Comparison of ENCODE assay signal across 15 mouse cellular contexts in genomic region chr16:58520457-58520856, GRCm38 (mm10). TPM values are rescaled to one million over a fixed set of nuclear protein-coding genes. Genes with fewer than 3 reads are reported as not detected.
A peak's percentile ranks its signal among the peaks of the same experiment; 100 is the strongest.
DNase-seq lines count a peak whose midpoint lies in the region; ATAC-seq and TF ChIP-seq lines count a peak whose summit lies in the region.
"Had no signal": no experiment of that assay in that cellular context is flagged by ENCODE, and none has a peak within 500 bp of the region (broad histone marks: within the 10 kb centered on the region; RNA-seq: fewer than 3 reads in every experiment).

No protein-coding gene starts in this region.

- no peak for ATAC-seq in heart, embryonic 12.5 days (ENCODE audit: insufficient number of reproducible peaks, low FRiP score)
- no peak for ATAC-seq in neural tube, embryonic 15.5 days (ENCODE audit: low FRiP score)

- 86% methylated on average over 6 of the region's 6 CpGs for WGBS in heart, embryonic 12.5 days
- 83% methylated on average over 6 of the region's 6 CpGs for WGBS in heart, adult 2 months
- 94% methylated on average over 6 of the region's 6 CpGs for WGBS in neural tube, embryonic 15.5 days
- WGBS in small intestine, adult 2 months = 77% methylated on average over 6 of the region's 6 CpGs

- no peaks in the 10 kb centered on the region for H3K27me3 ChIP-seq in heart, embryonic 12.5 days (replicated peaks)
- H3K27me3 ChIP-seq in heart, adult 2 months (ENCODE audit: control insufficient read depth, insufficient read depth, low read length) = no peaks in the 10 kb centered on the region
- peaks cover 6% of the 10 kb centered on the region; the same call in 1 of the 2 replicates for H3K27me3 ChIP-seq in neural tube, embryonic 15.5 days (replicated peaks)
- H3K27me3 ChIP-seq in small intestine, adult 2 months (ENCODE audit: control insufficient read depth, insufficient read depth, low read length) = no peaks in the 10 kb centered on the region; the same call in 1 of the 2 replicates
- H3K27me3 ChIP-seq: embryonic facial prominence, embryonic 13.5 days; limb, embryonic 13.5 days had no signal

- H3K4me2 ChIP-seq in heart, embryonic 12.5 days = peak overlapping the region; percentile 35
- H3K4me2 ChIP-seq in neural tube, embryonic 15.5 days = no peak overlapping the region

- peaks cover 2% of the 10 kb centered on the region for H3K79me2 ChIP-seq in heart, adult 2 months (replicated peaks; ENCODE audit: control insufficient read depth, insufficient read depth, low read length)

- H3K9ac ChIP-seq in heart, embryonic 12.5 days = no peak overlapping the region
- H3K9ac ChIP-seq in heart, adult 2 months (ENCODE audit: low read depth, low read length) = no peak overlapping the region
- no peak overlapping the region for H3K9ac ChIP-seq in neural tube, embryonic 15.5 days (replicated peaks)
- H3K9ac ChIP-seq: embryonic facial prominence, embryonic 13.5 days; limb, embryonic 13.5 days had no signal

- peaks cover 15% of the 10 kb centered on the region for H3K4me1 ChIP-seq in heart, embryonic 12.5 days (replicated peaks)
- H3K4me1 ChIP-seq in heart, adult 2 months (ENCODE audit: control insufficient read depth, insufficient read depth, low read length) = peaks cover 7% of the 10 kb centered on the region
- peaks cover 16% of the 10 kb centered on the region for H3K4me1 ChIP-seq in neural tube, embryonic 15.5 days
- peaks cover 3% of the 10 kb centered on the region for H3K4me1 ChIP-seq in small intestine, adult 2 months (ENCODE audit: control insufficient read depth, insufficient read depth, insufficient read length, low read length)

- TF ChIP-seq CTCF in heart, adult 2 months (IDR thresholded peaks at IDR 0.05) = no peak
- no peak for TF ChIP-seq CTCF in layer of hippocampus, adult 2 months (conservative IDR thresholded peaks at IDR 0.05)
- TF ChIP-seq CTCF in small intestine, adult 2 months (IDR thresholded peaks at IDR 0.05; ENCODE audit: extremely low read depth, insufficient read length, insufficient replicate concordance, low read depth, low read length) = no peak

- no peaks in the 10 kb centered on the region for H3K9me3 ChIP-seq in heart, embryonic 12.5 days (replicated peaks)
- H3K9me3 ChIP-seq in neural tube, embryonic 15.5 days (replicated peaks) = no peaks in the 10 kb centered on the region

- no peaks in the 10 kb centered on the region for H3K36me3 ChIP-seq in heart, embryonic 12.5 days
- H3K36me3 ChIP-seq in heart, adult 2 months (ENCODE audit: control insufficient read depth, insufficient read depth, low read length) = peaks cover 7% of the 10 kb centered on the region
- no peaks in the 10 kb centered on the region for H3K36me3 ChIP-seq in neural tube, embryonic 15.5 days
- 0 out of 2 replicates have a peak, but pooled peaks cover 2% of the 10 kb centered on the region for H3K36me3 ChIP-seq in small intestine, adult 2 months (ENCODE audit: control insufficient read depth, insufficient read depth, low read length)
- H3K36me3 ChIP-seq: embryonic facial prominence, embryonic 13.5 days; limb, embryonic 13.5 days had no signal

- no peak for TF ChIP-seq EP300 in heart, adult 2 months (IDR thresholded peaks at IDR 0.05; ENCODE audit: insufficient read depth, low read depth, low read length)

- H3K4me3 ChIP-seq in heart, embryonic 12.5 days = no peak overlapping the region
- H3K4me3 ChIP-seq in heart, adult 2 months = no peak overlapping the region
- peak overlapping the region; percentile 84; the same call in 1 of the 2 replicates for H3K4me3 ChIP-seq in layer of hippocampus, adult 2 months
- H3K4me3 ChIP-seq in neural tube, embryonic 15.5 days (replicated peaks) = no peak overlapping the region
- no peak overlapping the region for H3K4me3 ChIP-seq in small intestine, adult 2 months (ENCODE audit: low read depth, low read length)
- H3K4me3 ChIP-seq: embryonic facial prominence, embryonic 13.5 days; limb, embryonic 13.5 days had no signal

- no peak for TF ChIP-seq POLR2A in heart, adult 2 months (IDR thresholded peaks at IDR 0.05; ENCODE audit: insufficient read depth, low read depth, low read length)
- TF ChIP-seq POLR2A in small intestine, adult 2 months (IDR thresholded peaks at IDR 0.05; ENCODE audit: low read depth, low read length) = no peak

- intact Hi-C loops in heart, adult 2 months (cut with DNase I) = loop anchor here (5.0 kb wide), 4 partner anchors 58 to 207 kb away; partner anchors contain the start of genes Cldnd1 and Dcbld2

- DNase-seq in heart, adult 2 months = no peak
- DNase-seq in layer of hippocampus, adult 2 months (ENCODE audit: low spot score in 2 of 2) = no peak
- DNase-seq in layer of hippocampus, postnatal 25 days (ENCODE audit: extremely low spot score in 1 of 2, low spot score in 1 of 2) = no peak
- peak; percentile 5 for DNase-seq in neural tube, embryonic 10.5 days (ENCODE audit: extremely low spot score, low spot score)
- no peak for DNase-seq in adrenal gland, postnatal 25 days
- DNase-seq: adrenal gland, postnatal 10 days; cerebellum, adult 8-10 months; heart, postnatal 4 days; thymus, postnatal 25 days had no signal

- H3K27ac ChIP-seq in heart, embryonic 12.5 days (ENCODE audit: poor library complexity, severe bottlenecking) = peak overlapping the region; percentile 8; the same call in 1 of the 2 replicates
- H3K27ac ChIP-seq in heart, adult 2 months = no peak overlapping the region
- H3K27ac ChIP-seq in layer of hippocampus, adult 2 months = 0 out of 2 replicates have a peak overlapping the region, but pooled peaks have one; percentile 92
- H3K27ac ChIP-seq in neural tube, embryonic 15.5 days (replicated peaks) = no peak overlapping the region
- peak overlapping the region; percentile 59; the same call in 1 of the 2 replicates for H3K27ac ChIP-seq in small intestine, adult 2 months (ENCODE audit: insufficient read depth, low read depth, low read length)
- H3K27ac ChIP-seq: embryonic facial prominence, embryonic 13.5 days; limb, embryonic 13.5 days; stomach, postnatal 0 days had no signal

RNA-seq across cellular contexts. Expression of gene St3gal6, which starts 3.6 kb away (rescaled TPM):
- polyA plus RNA-seq in heart, embryonic 12.5 days (2016; fragmentation: Nextera tagmentation; extraction: Ambion mirVana) = 15.9 and 18.2 TPM in 2 replicates
- 10 to 100 TPM; 37.7 to 47.0 TPM for total RNA-seq in heart, adult 2 months (2021)
- polyA plus RNA-seq in heart, adult 2 months (2012; rRNA removed) = 29.6 and 33.7 TPM in 2 replicates
- 10 to 100 TPM; 13.0 to 17.4 TPM for total RNA-seq in layer of hippocampus, adult 2 months (2021)
- 10 to 100 TPM in 1 of 2 experiments, 1 to 10 TPM in 1; 9.9 to 15.9 TPM for total RNA-seq in layer of hippocampus, postnatal 25 days (2021)
- 12.1 and 16.3 TPM in 2 replicates for polyA plus RNA-seq in neural tube, embryonic 15.5 days (2015; fragmentation: Nextera tagmentation; extraction: Ambion mirVana)
- 11.1 and 18.6 TPM in 2 replicates for polyA plus RNA-seq in small intestine, adult 2 months (2012; rRNA removed)
- total RNA-seq in adrenal gland, postnatal 25 days (2021) = 22.6 and 24.6 TPM in 2 replicates

Comparison
In these comparisons a context has a peak if more than half of its experiments do, and no peak if none do; other contexts are left out.
1. H3K27ac ChIP-seq: peak in heart, embryonic 12.5 days (single experiment), layer of hippocampus, adult 2 months (single experiment) and small intestine, adult 2 months (single experiment); none in heart, adult 2 months (single experiment) and neural tube, embryonic 15.5 days (single experiment).